Mouse (Mus musculus): Measurements from ENCODE around the gene Cyth3.

Cyth3 gene

GRCm38 (mm10) chr5:143621893-143622622, at the start of gene Cyth3:
TSS of gene Cyth3 (plus strand) at chr5:143622447.
- peak; percentile 96 for DNase-seq

- no peak for DNase-seq
These were observed 49.2 kb upstream of the Cyth3 start for GRCm38 (mm10) chr5:143573067-143573466.

- DNase-seq = no peak
These were observed 47.7 kb upstream of the Cyth3 start for GRCm38 (mm10) chr5:143574261-143575178.

- no peak for DNase-seq
These were observed 42.6 kb upstream of the Cyth3 start for GRCm38 (mm10) chr5:143579537-143580203.

- DNase-seq = no peak
These were observed 41.3 kb upstream of the Cyth3 start for GRCm38 (mm10) chr5:143580982-143581381.

- no peak for DNase-seq
These were observed 40.4 kb upstream of the Cyth3 start for GRCm38 (mm10) chr5:143581874-143582273.

GRCm38 (mm10) chr5:143583081-143583480, 39.2 kb upstream of the Cyth3 start:
- no peak for DNase-seq

GRCm38 (mm10) chr5:143584982-143585381, 37.3 kb upstream of the Cyth3 start:
- DNase-seq = no peak

- no peak for DNase-seq
These were observed 35.9 kb upstream of the Cyth3 start for GRCm38 (mm10) chr5:143586386-143586785.

GRCm38 (mm10) chr5:143589108-143589507, 33.1 kb upstream of the Cyth3 start:
- DNase-seq = no peak

- DNase-seq = no peak
These were observed 29.3 kb upstream of the Cyth3 start for GRCm38 (mm10) chr5:143592926-143593325.

- no peak for DNase-seq
These were observed 28.6 kb upstream of the Cyth3 start for GRCm38 (mm10) chr5:143593563-143594146.

GRCm38 (mm10) chr5:143594291-143595065, 27.8 kb upstream of the Cyth3 start:
- no peak for DNase-seq

GRCm38 (mm10) chr5:143602051-143602450, 20.2 kb upstream of the Cyth3 start:
- no peak for DNase-seq

GRCm38 (mm10) chr5:143604157-143604774, 18.0 kb upstream of the Cyth3 start:
- DNase-seq = no peak

GRCm38 (mm10) chr5:143606756-143607155, 15.5 kb upstream of the Cyth3 start:
- no peak for DNase-seq

- peak; percentile 47 for DNase-seq
These were observed 14.1 kb upstream of the Cyth3 start for GRCm38 (mm10) chr5:143608175-143608574.

- DNase-seq = no peak
These were observed 10.3 kb upstream of the Cyth3 start for GRCm38 (mm10) chr5:143611954-143612353.

- DNase-seq = no peak
These were observed 9.0 kb upstream of the Cyth3 start for GRCm38 (mm10) chr5:143613265-143613664.

- DNase-seq = no peak
These were observed 7.7 kb upstream of the Cyth3 start for GRCm38 (mm10) chr5:143614519-143614918.

GRCm38 (mm10) chr5:143615353-143615752, 6.9 kb upstream of the Cyth3 start:
- no peak for DNase-seq

- DNase-seq = no peak
These were observed 6.1 kb upstream of the Cyth3 start for GRCm38 (mm10) chr5:143616116-143616515.
